Mouse (Mus musculus) gastrocnemius, postnatal 4 days (tissue): ENCODE measurements around the gene Dock4. TPM values are rescaled to one million over a fixed set of nuclear protein-coding genes. Genes with fewer than 3 reads are reported as not detected.

Source experiments
- DNase-seq, 2 experiments: peaks; one replicate each; pipeline ENCODE4 v3.0.0; 2021 to 2022; ENCODE audit warnings: low spot score in 2 of 2, mixed read lengths in 2 of 2
- total RNA-seq, 2 experiments: library from RNA; stranded (reverse); gene quantifications; 2 replicates each; pipeline ENCODE4 v1.2.3; 2021

The Dock4 gene
- total RNA-seq, 2 experiments from 2014 or later: 20.7 to 23.4 TPM

GRCm38 (mm10) chr12:40507823-40508390 is 62.2 kb downstream of the Dock4 start:
- no peak for DNase-seq

GRCm38 (mm10) chr12:40508416-40508815 is 62.7 kb downstream of the Dock4 start:
- DNase-seq: no peak

DNA sequence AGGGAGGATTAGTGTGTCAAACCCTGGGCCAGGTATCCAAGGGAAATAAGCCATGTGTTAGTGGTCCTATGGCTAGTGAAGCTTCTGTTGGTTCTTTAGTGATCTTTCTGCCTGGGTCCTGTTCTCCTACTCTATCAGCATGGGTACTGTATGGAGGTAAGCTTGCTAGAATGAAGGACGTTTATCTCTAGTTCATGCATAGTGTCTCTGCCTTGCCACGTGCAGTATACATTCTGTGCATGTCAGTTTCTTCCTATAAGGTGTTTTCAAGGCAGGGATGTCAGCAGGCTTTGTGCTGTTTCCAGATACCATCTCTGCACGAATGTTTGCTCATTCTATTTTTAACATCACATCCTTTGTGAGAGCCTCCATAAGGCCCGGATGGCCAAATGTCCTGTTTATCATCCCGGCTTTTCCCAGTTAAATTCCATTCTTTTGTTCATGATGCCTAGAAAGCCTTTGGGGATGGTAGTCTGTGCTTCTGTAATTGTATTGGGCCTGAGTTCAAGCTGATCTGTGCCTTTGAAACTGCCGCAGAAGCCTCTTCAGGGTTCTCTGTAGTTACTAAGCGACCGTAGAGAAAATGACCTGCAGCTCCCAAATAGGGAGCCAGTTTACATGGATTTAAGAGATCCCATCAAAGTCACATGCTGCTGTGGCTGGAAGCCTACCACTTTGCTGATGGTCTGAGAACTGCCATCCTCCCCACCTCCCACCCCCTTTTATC is 66.1 kb downstream of the Dock4 start:
- DNase-seq: no peak

DNA sequence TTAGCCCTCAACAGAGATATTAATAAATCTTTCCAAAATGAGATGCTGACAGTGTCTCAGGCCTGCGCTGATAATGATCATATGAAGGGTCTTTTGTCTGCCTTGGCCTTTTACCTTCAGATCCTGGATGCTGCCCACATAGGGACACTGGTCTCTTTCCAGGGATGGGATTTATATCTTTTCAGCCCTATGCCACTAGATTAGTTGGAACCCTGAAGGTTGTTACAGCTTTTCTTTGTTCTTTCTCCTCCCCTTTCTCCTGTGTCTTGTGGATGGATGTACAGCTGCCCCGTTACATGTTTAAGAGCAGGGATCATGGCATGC is 66.6 kb downstream of the Dock4 start:
- no peak for DNase-seq

- no peak for DNase-seq
Measured at GRCm38 (mm10) chr12:40512994-40513393, 67.2 kb downstream of the Dock4 start.

DNA sequence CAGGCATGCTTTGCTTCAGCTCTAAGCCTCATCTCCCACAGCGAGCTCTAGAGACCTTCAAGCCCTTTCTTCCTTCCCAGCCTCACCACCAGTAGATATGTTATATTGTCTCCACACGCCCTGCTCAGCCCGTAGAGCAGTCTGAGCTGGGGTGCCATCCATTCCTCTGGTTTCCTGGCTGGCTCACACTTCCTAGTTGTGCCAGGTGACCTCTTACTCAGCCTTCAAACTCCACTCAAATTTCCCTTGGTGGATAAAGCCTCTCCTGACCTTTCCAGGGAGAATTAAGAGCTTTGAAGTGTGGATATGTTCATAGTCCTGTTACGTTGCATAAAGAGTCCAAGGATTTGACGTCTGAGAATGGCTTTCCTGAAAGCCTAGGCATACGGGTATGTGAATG is 68.3 kb downstream of the Dock4 start:
- DNase-seq: no peak

GRCm38 (mm10) chr12:40522468-40522867 is 76.7 kb downstream of the Dock4 start:
- no peak for DNase-seq

- DNase-seq: no peak
Measured at GRCm38 (mm10) chr12:40523020-40523419, 77.3 kb downstream of the Dock4 start.

DNA sequence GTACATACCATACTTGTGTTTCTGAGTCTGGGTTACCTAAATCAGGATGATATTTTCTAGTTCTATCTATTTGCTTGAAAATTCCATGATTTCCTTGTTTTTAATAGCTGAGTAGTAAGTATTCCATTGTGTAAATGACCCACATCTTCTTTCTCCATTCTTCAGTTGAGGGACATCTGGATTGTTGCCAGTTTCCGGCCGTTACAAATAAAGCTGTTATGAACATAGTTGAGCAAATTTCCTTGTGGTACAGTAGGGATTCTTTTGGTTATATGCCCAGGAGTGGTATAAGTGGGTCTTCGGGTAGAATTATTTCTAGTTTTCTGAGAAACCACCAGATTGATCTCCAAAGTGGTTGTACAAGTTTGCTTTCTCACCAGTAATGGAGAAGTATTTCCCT is 79.3 kb downstream of the Dock4 start:
- no peak for DNase-seq

GRCm38 (mm10) chr12:40535655-40536618 is 90.2 kb downstream of the Dock4 start:
- DNase-seq: no peak

GRCm38 (mm10) chr12:40537826-40538225 is 92.1 kb downstream of the Dock4 start:
- no peak for DNase-seq

DNA sequence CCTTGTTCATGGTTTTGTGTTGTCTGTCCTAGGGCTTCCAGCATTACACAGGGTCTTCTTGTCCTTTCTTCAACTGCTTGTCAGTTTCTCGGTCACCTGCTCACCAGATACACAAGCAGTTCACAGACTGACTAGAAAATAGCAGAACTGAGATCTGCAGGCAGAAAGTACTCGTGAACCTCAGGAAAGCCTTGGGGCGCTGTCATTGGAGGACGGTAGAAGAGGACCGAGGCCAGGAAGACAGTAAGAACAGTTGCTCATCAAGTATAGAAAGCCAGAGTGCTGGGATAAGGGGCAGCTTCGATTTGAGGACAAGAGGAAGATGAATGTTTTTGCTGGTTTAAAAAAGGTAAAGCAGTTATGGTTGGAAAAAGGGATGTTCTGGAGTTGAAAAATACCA is 92.6 kb downstream of the Dock4 start:
- no peak for DNase-seq

- no peak for DNase-seq
Measured at GRCm38 (mm10) chr12:40538780-40539179, 93.0 kb downstream of the Dock4 start.

- no peak for DNase-seq
Measured at GRCm38 (mm10) chr12:40544273-40544672, 98.5 kb downstream of the Dock4 start.

- DNase-seq: no peak
Measured at GRCm38 (mm10) chr12:40546827-40547226, 101.1 kb downstream of the Dock4 start.

DNA sequence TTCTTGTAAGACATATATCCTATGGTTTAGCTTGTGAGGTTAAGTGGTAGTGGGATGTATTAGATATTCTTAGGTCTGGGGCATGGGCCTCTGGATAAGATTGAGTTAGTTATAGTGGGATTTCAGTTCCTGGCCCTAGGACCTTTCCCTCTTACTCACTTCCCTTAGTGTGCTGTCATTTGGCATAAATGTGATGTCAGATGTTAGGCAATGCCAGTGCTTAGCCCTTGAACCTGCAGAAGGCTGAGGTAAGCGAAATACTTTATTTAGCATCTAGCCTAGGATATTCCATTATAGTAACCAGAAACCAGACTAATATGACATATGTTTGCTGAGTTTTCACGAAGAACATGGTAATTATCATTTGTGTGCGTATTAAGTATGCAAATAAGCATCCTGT is 105.6 kb downstream of the Dock4 start:
- DNase-seq: no peak

GRCm38 (mm10) chr12:40552201-40552600 is 106.4 kb downstream of the Dock4 start:
- DNase-seq: no peak

DNA sequence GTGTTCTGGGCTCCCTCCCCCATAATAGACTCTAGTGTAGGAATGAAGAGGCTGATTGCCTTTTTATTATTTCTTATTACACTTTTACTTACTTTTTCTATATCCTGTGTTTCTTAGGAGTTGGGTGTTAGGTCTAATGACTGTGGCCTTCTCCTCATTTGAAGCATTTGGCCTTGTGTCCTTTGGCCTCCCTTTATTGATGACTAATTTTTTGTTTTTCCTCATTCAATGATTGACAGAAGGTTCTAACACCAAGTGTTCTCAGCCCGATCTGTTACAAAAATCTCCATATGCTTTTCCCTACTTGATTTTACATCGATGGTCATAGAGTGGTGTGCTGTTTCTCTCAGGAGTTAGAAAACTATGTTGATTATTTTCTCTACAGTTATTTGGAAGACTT is 108.2 kb downstream of the Dock4 start:
- DNase-seq: no peak

DNA sequence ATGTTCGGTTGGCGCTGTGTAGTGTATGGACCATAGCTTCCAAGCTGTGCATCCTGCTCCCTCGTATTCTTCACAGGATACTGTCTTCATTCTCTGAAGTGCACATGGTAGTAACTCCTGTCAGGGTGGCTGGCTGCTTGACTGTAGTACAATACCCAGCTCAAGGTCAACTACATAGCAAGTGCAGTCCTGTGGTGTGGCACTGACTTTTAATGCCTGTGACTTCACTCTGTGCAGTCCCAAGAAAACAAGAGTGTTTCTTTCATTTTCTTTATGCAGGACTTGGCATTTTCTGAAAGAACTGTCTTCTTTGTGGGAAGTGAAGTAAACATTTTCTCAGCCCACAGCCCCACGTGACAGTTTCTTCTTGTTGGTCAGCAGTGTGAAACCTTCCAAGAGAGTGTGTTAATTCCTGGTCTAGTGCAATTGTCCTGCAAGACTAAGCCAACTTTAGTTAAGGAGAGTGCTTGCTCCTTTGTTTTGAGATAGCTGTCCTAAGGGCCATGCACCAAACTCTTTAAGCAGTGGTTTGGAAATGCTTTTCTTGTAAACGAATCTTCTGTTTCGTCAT is 109.3 kb downstream of the Dock4 start:
- DNase-seq: no peak

DNA sequence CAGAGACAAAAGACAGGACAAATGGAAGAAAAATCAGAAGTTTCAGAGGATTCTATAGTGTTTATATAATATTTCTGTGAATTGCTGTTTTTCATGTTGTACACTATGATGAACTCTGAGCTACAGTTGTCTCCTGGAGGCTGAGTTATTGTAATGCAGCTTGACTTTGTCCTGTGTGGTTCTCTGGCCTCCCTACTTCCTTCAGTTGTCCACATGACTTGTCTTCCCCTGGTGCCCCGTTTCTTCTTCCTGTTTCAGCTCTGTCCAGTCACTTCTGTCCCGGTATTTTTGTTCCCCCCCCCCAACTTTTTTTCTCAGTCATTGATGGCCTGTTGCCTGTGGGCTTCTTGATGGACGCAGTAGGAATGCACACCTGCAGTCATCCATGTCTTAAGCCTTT is 112.8 kb downstream of the Dock4 start:
- DNase-seq: no peak

DNA sequence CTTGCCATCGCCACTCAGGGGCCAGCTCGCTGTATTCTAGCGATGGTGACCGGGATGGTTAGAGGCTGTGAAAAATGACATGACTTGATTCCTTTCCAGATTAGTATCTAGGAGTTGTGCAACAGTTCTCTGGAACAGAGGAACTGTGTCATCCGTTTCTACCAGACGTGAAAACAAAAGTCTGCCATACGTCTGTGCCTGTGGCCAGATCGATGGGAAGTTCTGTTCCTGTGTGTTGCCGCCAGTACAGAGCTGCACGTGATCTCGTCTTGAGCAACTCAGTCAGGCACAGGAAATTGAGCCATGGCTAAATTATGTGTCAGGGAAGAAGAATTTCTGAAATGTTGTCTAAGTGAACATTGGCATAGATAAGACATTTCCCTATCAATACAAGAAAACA is 113.4 kb downstream of the Dock4 start:
- no peak for DNase-seq

- DNase-seq: no peak
Measured at GRCm38 (mm10) chr12:40563703-40564102, 118.0 kb downstream of the Dock4 start.
